In the genomic region with DNA sequence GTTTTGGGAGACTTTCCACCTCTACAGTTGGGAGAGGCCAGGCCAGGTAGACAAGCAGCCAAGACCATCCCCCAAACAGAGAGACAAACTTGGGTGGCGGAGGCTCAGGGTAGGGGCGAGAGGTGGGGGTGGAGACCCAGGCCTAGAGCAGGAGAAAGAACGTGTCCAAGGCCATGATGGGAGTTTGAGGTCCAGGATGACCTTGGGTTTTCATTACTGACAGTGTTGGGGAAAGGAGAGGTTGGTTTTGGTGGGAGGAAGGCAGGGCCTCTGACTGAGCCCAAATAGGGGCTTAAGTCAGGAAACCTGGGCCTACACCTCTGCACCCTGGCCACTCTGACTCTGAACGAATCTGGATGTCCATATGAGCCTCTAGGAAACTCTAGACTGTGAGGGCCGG, we compare ENCODE assay signal across 13 mouse cellular contexts. TPM values are rescaled to one million over a fixed set of nuclear protein-coding genes. Genes with fewer than 3 reads are reported as not detected.
DNase-seq lines count a peak whose midpoint lies in the region; ATAC-seq and TF ChIP-seq lines count a peak whose summit lies in the region.
"Had no signal": no experiment of that assay in that cellular context is flagged by ENCODE, and none has a peak within 500 bp of the region (broad histone marks: within the 10 kb centered on the region; RNA-seq: fewer than 3 reads in every experiment).

No protein-coding gene starts in this region.

- H3K4me1 ChIP-seq in kidney, embryonic 15.5 days, result peaks cover 49% of the 10 kb centered on the region
- no peaks in the 10 kb centered on the region for H3K4me1 ChIP-seq in embryonic fibroblast, embryonic 13.5 days (ENCODE audit: control insufficient read depth, insufficient read depth, low read length)
- H3K4me1 ChIP-seq in intestine, postnatal 0 days (replicated peaks; ENCODE audit: control insufficient read depth, insufficient read depth, low read length), result no peaks in the 10 kb centered on the region
- H3K4me1 ChIP-seq in neural tube, embryonic 12.5 days, result peaks cover 42% of the 10 kb centered on the region

- ATAC-seq in kidney, embryonic 15.5 days (replicated peaks; ENCODE audit: low FRiP score), result no peak
- no peak for ATAC-seq in intestine, postnatal 0 days
- ATAC-seq in neural tube, embryonic 12.5 days (ENCODE audit: low FRiP score, low read depth), result no peak

- TF ChIP-seq CTCF in embryonic fibroblast, embryonic 13.5 days (IDR thresholded peaks at IDR 0.05; ENCODE audit: borderline replicate concordance, insufficient read depth, low read length), result no peak
- no peak for TF ChIP-seq CTCF in intestine, postnatal 0 days (IDR thresholded peaks at IDR 0.05; ENCODE audit: low read depth)

- H3K4me2 ChIP-seq in kidney, embryonic 15.5 days, result peak overlapping the region; percentile 95
- peak overlapping the region; percentile 88 for H3K4me2 ChIP-seq in intestine, postnatal 0 days (replicated peaks; ENCODE audit: low read depth)
- peak overlapping the region; percentile 86 for H3K4me2 ChIP-seq in neural tube, embryonic 12.5 days (replicated peaks)

- peaks cover 46% of the 10 kb centered on the region for H3K27me3 ChIP-seq in kidney, embryonic 15.5 days
- 0 out of 2 replicates have a peak, but pooled peaks cover 4% of the 10 kb centered on the region for H3K27me3 ChIP-seq in intestine, postnatal 0 days (replicated peaks; ENCODE audit: control insufficient read depth, insufficient read depth, low read length)
- peaks cover 41% of the 10 kb centered on the region for H3K27me3 ChIP-seq in neural tube, embryonic 12.5 days (replicated peaks)

- DNase-seq in kidney, postnatal 14 days, result no peak
- DNase-seq in gastrocnemius, postnatal 4 days (ENCODE audit: low spot score in 2 of 2), result no peak
- DNase-seq in cerebellum, adult 8-10 months, result no peak
- no peak for DNase-seq in right cerebral cortex, adult 2 months (ENCODE audit: low spot score in 2 of 2)
- DNase-seq: adrenal gland, postnatal 14 days; gastrocnemius, postnatal 25 days; layer of hippocampus, adult 9-11 months; right cerebral cortex, adult 18-20 months had no signal

- peak overlapping the region; percentile 81 for H3K27ac ChIP-seq in kidney, embryonic 15.5 days
- no peak overlapping the region for H3K27ac ChIP-seq in embryonic fibroblast, embryonic 13.5 days (ENCODE audit: insufficient read depth, low read length)
- H3K27ac ChIP-seq in intestine, postnatal 0 days (ENCODE audit: low read depth, low read length), result no peak overlapping the region
- no peak overlapping the region for H3K27ac ChIP-seq in neural tube, embryonic 12.5 days

- peaks cover 15% of the 10 kb centered on the region for H3K36me3 ChIP-seq in kidney, embryonic 15.5 days
- no peaks in the 10 kb centered on the region for H3K36me3 ChIP-seq in intestine, postnatal 0 days (ENCODE audit: control insufficient read depth, insufficient read depth)
- H3K36me3 ChIP-seq in neural tube, embryonic 12.5 days, result 0 out of 2 replicates have a peak, but pooled peaks cover 2% of the 10 kb centered on the region
- H3K36me3 ChIP-seq: G1E had no signal

- no peaks in the 10 kb centered on the region for H3K9me3 ChIP-seq in kidney, embryonic 15.5 days (replicated peaks)
- H3K9me3 ChIP-seq in intestine, postnatal 0 days (ENCODE audit: control insufficient read depth), result no peaks in the 10 kb centered on the region
- H3K9me3 ChIP-seq in neural tube, embryonic 12.5 days, result no peaks in the 10 kb centered on the region

- 48% methylated on average over 5 of the region's 5 CpGs for WGBS in kidney, embryonic 15.5 days
- WGBS in intestine, postnatal 0 days, result 59% methylated on average over 5 of the region's 5 CpGs
- WGBS in neural tube, embryonic 12.5 days, result 37% methylated on average over 5 of the region's 5 CpGs

- peak overlapping the region; percentile 21; the same call in 1 of the 2 replicates for H3K9ac ChIP-seq in kidney, embryonic 15.5 days
- H3K9ac ChIP-seq in intestine, postnatal 0 days (ENCODE audit: low read depth, low read length), result no peak overlapping the region
- H3K9ac ChIP-seq in neural tube, embryonic 12.5 days, result no peak overlapping the region

- TF ChIP-seq POLR2A in embryonic fibroblast, embryonic 13.5 days (IDR thresholded peaks at IDR 0.05; ENCODE audit: low read depth, low read length), result no peak

- H3K4me3 ChIP-seq in kidney, embryonic 15.5 days (replicated peaks), result peak overlapping the region; percentile 76
- 0 out of 2 replicates have a peak overlapping the region, but pooled peaks have one; percentile 60 for H3K4me3 ChIP-seq in embryonic fibroblast, embryonic 13.5 days (ENCODE audit: insufficient read depth, low read length)
- H3K4me3 ChIP-seq in intestine, postnatal 0 days (ENCODE audit: low read depth, low read length), result peak overlapping the region; percentile 59; the same call in 1 of the 2 replicates
- H3K4me3 ChIP-seq in neural tube, embryonic 12.5 days, result peak overlapping the region; percentile 54

RNA-seq across cellular contexts. Expression of a gene that starts 2.7 kb away (rescaled TPM):
- polyA plus RNA-seq in kidney, embryonic 15.5 days (2015; fragmentation: Nextera tagmentation; extraction: Ambion mirVana), result 7.7 and 12.6 TPM in 2 replicates
- polyA plus RNA-seq in embryonic fibroblast, embryonic 13.5 days (2011; ENCODE audit: insufficient read length, low read depth, missing spikeins), result 8.8 and 13.7 TPM in 2 replicates
- 1.7 and 2.1 TPM in 2 replicates for polyA plus RNA-seq in intestine, postnatal 0 days (2015; fragmentation: Nextera tagmentation; extraction: Ambion mirVana)
- polyA plus RNA-seq in neural tube, embryonic 12.5 days (2016; fragmentation: Nextera tagmentation; extraction: Ambion mirVana), result 12.9 and 13.9 TPM in 2 replicates
- total RNA-seq in gastrocnemius, postnatal 4 days (2021), result 10 to 100 TPM; 12.0 to 13.0 TPM
- polyA plus RNA-seq: G1E had no signal
